Mouse (Mus musculus) bone marrow, adult 2 months (tissue): ENCODE data around the gene Fam168a.
A peak's percentile ranks its signal among the peaks of the same experiment; 100 is the strongest.

ENCODE experiments used
- CTCF ChIP-seq: fragments of 200-500 bp; IDR thresholded peaks from 2 replicates; pipeline ENCODE4 v1.5.1; 2011; ENCODE audit warnings: low read length, control low read depth; ENCODE audit not compliant: control insufficient read depth, insufficient read depth
- POLR2A ChIP-seq: fragments of 200-500 bp; IDR thresholded peaks from 2 replicates; pipeline ENCODE4 v1.6.1; 2011; ENCODE audit warnings: low read depth, mild to moderate bottlenecking, control low read depth, low read length, borderline replicate concordance; ENCODE audit not compliant: control insufficient read depth

DNA sequence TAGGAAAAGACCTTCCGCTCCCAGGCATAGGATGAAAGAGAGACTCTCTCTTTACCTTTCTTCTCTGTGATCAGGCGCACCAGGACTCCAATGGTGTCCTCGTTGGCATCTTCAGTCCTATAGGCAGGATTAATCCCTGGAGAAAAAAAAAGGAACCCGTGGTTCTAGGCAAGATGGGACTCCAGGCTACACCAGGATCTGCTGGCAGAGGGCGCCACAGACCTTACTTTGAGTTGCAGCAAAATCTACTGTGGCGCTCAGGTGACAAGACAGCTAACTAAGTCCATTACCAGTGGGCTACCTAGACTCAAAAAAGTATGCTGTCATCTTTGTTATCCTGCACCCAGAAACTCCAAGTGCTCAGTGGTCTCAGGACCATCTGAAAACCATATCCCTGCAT lies 142.3 kb downstream of the Fam168a start:
- TF ChIP-seq POLR2A = no peak
- TF ChIP-seq CTCF = peak; percentile 89
